Mouse (Mus musculus): Measurements from ENCODE around the gene Gm44596. TPM values are rescaled to one million over a fixed set of nuclear protein-coding genes. Genes with fewer than 3 reads are reported as not detected.

Gm44596 gene
- polyA plus RNA-seq (2014; fragmentation: Nextera tagmentation; extraction: Ambion mirVana), result not detected in 2 replicates

DNA sequence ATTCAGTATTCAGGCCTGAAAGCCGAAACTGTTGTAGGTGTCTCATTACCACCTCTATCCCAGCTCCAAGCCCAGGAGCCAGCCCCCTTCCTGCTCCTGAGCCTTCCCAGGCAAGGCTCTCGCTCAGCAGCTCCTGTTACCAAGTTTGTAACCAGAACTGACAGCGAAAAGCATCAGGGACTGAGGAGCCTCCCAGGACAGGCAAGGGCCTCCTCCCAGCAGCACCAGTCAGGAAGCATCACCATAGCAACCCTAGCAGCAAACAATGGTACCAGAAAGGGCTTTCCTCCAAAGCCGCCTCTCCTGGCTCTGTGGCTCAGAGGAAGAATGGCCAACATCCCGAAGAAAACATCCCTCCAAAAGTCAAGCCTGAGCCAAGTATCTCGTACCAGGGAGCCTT, at the start of gene Gm44596, which contains the start of gene Tex52:
TSS of gene Gm44596 (plus strand) at position 312 of the 400 bp plus-strand sequence.
TSS of gene Tex52 (plus strand) at position 265 of the 400 bp plus-strand sequence.
- H3K9me3 ChIP-seq (ENCODE audit: control insufficient read depth, low read length), result no peaks in the 10 kb centered on the region
- H3K36me3 ChIP-seq (ENCODE audit: control insufficient read depth, insufficient read depth, low read length), result peaks cover 30% of the 10 kb centered on the region
- H3K27me3 ChIP-seq (ENCODE audit: control insufficient read depth, insufficient read depth, low read length), result no peaks in the 10 kb centered on the region
- peak; percentile 88 for DNase-seq (ENCODE audit: low spot score, missing footprints)
- H3K4me3 ChIP-seq (ENCODE audit: low read depth, low read length), result no peak within 1 kb of the TSS
- 16% methylated on average over 6 of the region's 6 CpGs for WGBS
- peak; percentile 91 for ATAC-seq (ENCODE audit: low FRiP score)
- no peak within 1 kb of the TSS; the same call in 1 of the 2 replicates for H3K9ac ChIP-seq (ENCODE audit: low read length)
- H3K4me1 ChIP-seq (ENCODE audit: control insufficient read depth, insufficient read depth, low read length), result peaks cover 14% of the 10 kb centered on the region
- no peak within 1 kb of the TSS for H3K4me2 ChIP-seq
- H3K27ac ChIP-seq (ENCODE audit: low read depth, low read length), result peak within 1 kb of the TSS; percentile 16

DNA sequence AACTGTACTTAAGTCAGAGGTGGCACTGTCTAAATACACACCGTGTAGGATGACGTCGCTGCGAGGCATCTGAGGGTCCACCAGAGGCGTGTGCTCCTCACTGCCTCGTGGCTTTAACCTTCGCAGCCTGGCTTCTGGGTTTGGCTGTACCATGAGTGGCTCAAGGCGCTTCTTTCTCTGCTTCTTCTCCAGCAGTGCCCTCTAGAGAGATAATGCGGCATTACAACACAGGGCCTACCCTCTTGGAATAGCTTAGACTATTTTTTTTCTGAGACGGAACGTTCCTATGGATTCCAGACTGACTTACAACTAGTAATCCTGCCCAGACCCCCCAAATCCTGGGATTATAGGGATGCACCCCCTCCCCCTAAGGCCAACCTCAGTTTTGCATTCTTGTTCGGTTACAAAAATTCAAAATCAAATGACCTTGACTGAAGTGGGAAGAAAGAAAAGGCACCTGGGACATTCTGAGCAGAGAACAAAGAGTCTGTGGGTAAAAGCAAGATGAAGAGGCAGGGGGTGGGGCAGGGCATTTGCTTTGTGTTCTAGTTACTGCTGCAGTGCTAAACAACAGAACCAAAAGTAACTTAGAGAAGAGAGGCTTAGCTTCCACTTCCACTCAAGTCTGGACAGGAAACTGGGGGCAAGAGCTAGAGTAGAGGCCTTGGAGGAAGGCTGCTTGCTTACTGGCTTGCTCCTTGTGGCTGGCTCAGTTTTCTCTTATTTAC, 40.7 kb upstream of the Gm44596 start:
- Histone ChIP-seq H3K9me3 (ENCODE audit: control insufficient read depth, low read length) (no peaks in the 10 kb centered on the region; the same call in 1 of the 2 replicates), H3K4me2 (no peak overlapping the region)
- WGBS, result 26% methylated on average over 12 of the region's 12 CpGs

DNA sequence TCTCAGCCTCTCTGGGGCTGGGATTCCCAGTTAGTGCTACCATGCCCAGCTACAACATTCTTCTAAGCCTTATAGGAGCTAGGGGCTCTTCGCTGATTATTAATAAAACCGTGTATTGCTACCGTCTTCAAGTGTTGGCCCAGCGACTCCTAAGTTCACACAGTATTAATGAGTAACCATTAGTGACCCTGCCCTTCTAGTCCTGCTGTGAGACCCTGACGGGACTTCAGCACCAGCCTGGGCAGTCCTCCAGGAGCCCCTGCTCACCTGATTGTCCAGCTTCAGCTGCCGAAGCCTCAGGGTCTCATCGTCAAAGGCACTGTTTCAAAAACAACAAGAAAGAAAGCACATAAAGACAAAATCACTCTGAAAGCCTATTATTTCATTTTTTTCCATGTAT, 37.8 kb upstream of the Gm44596 start:
- ATAC-seq (ENCODE audit: low FRiP score), result no peak

More for the DNA sequence above, 40.7 kb upstream of the Gm44596 start:
- ATAC-seq (ENCODE audit: low FRiP score), result peak; percentile 83
- Histone ChIP-seq H3K4me1 (ENCODE audit: control insufficient read depth, insufficient read depth, low read length) (no peaks in the 10 kb centered on the region), H3K4me3 (ENCODE audit: low read depth, low read length) (no peak overlapping the region), H3K27ac (ENCODE audit: low read depth, low read length) (no peak overlapping the region), H3K27me3 (ENCODE audit: control insufficient read depth, insufficient read depth, low read length) (no peaks in the 10 kb centered on the region), H3K36me3 (ENCODE audit: control insufficient read depth, insufficient read depth, low read length) (peaks cover 11% of the 10 kb centered on the region; the same call in 1 of the 2 replicates), H3K9ac (ENCODE audit: low read length) (no peak overlapping the region)
- peak; percentile 92 for DNase-seq (ENCODE audit: low spot score, missing footprints)

GRCm38 (mm10) chr6:128338876-128339275, 36.4 kb upstream of the Gm44596 start:
- no peak overlapping the region for H3K4me3 ChIP-seq (ENCODE audit: low read depth, low read length)
- ATAC-seq (ENCODE audit: low FRiP score) (no peak), DNase-seq (ENCODE audit: low spot score, missing footprints) (no peak)
- 58% methylated on average over 5 of the region's 5 CpGs for WGBS
- H3K4me1 ChIP-seq (ENCODE audit: control insufficient read depth, insufficient read depth, low read length), result no peaks in the 10 kb centered on the region
- no peaks in the 10 kb centered on the region for H3K9me3 ChIP-seq (ENCODE audit: control insufficient read depth, low read length)
- H3K4me2 ChIP-seq, result no peak overlapping the region
- H3K27ac ChIP-seq (ENCODE audit: low read depth, low read length), result no peak overlapping the region
- no peak overlapping the region; the same call in 1 of the 2 replicates for H3K9ac ChIP-seq (ENCODE audit: low read length)
- H3K27me3 ChIP-seq (ENCODE audit: control insufficient read depth, insufficient read depth, low read length), result no peaks in the 10 kb centered on the region
- no peaks in the 10 kb centered on the region for H3K36me3 ChIP-seq (ENCODE audit: control insufficient read depth, insufficient read depth, low read length)

More for the DNA sequence above, 37.8 kb upstream of the Gm44596 start:
- Histone ChIP-seq H3K27ac (ENCODE audit: low read depth, low read length) (no peak overlapping the region), H3K36me3 (ENCODE audit: control insufficient read depth, insufficient read depth, low read length) (no peaks in the 10 kb centered on the region), H3K4me2 (no peak overlapping the region), H3K9ac (ENCODE audit: low read length) (no peak overlapping the region), H3K9me3 (ENCODE audit: control insufficient read depth, low read length) (no peaks in the 10 kb centered on the region), H3K27me3 (ENCODE audit: control insufficient read depth, insufficient read depth, low read length) (no peaks in the 10 kb centered on the region), H3K4me1 (ENCODE audit: control insufficient read depth, insufficient read depth, low read length) (no peaks in the 10 kb centered on the region), H3K4me3 (ENCODE audit: low read depth, low read length) (no peak overlapping the region)
- no peak for DNase-seq (ENCODE audit: low spot score, missing footprints)
- 85% methylated on average over 7 of the region's 7 CpGs for WGBS

DNA sequence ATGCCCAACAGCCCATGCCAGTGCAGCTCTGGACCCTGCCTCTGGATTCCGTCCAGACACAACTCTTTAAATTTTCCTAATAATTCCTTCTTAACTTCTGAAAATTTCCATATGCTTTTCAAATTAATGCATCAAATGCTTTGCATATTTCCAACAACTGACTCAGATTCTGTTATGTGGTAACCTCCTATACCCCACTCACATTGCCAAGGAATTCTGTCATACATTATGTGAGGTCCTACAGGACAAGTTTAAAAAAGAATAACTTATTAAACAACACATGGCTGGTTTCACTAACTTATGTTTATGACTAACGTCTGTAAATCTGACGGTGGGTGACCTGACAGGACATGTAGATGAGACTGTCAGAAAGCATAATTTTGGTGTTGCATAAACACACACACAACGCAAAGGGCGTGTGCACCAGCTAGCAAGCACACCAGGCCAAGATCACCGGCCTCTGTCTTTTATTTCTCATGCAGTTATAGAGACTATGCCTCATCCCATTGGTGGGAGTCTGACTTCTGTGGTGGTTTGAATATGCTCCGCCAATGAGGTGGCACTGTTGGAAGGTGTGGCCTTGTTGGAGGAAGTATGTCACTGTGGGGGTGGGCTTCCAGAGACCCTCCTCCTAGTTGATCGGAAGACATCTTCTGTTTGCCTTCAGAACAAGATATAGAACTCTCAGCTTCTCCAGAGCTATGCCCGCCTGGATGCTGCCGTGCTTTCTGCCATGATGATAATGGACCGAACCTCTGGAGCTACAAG, 33.2 kb upstream of the Gm44596 start:
- DNase-seq (ENCODE audit: low spot score, missing footprints) (no peak), ATAC-seq (ENCODE audit: low FRiP score) (no peak)
- no peak overlapping the region for H3K4me2 ChIP-seq
- H3K9ac ChIP-seq (ENCODE audit: low read length), result no peak overlapping the region
- no peaks in the 10 kb centered on the region for H3K36me3 ChIP-seq (ENCODE audit: control insufficient read depth, insufficient read depth, low read length)
- 96% methylated on average over 11 of the region's 11 CpGs for WGBS
- H3K4me1 ChIP-seq (ENCODE audit: control insufficient read depth, insufficient read depth, low read length), result no peaks in the 10 kb centered on the region
- no peaks in the 10 kb centered on the region for H3K27me3 ChIP-seq (ENCODE audit: control insufficient read depth, insufficient read depth, low read length)
- no peak overlapping the region for H3K27ac ChIP-seq (ENCODE audit: low read depth, low read length)
- H3K4me3 ChIP-seq (ENCODE audit: low read depth, low read length), result no peak overlapping the region
- no peaks in the 10 kb centered on the region for H3K9me3 ChIP-seq (ENCODE audit: control insufficient read depth, low read length)

GRCm38 (mm10) chr6:128345623-128346022, 29.7 kb upstream of the Gm44596 start:
- Histone ChIP-seq H3K4me3 (ENCODE audit: low read depth, low read length) (no peak overlapping the region), H3K4me2 (no peak overlapping the region), H3K36me3 (ENCODE audit: control insufficient read depth, insufficient read depth, low read length) (no peaks in the 10 kb centered on the region), H3K9ac (ENCODE audit: low read length) (no peak overlapping the region), H3K9me3 (ENCODE audit: control insufficient read depth, low read length) (no peaks in the 10 kb centered on the region), H3K4me1 (ENCODE audit: control insufficient read depth, insufficient read depth, low read length) (no peaks in the 10 kb centered on the region), H3K27ac (ENCODE audit: low read depth, low read length) (no peak overlapping the region), H3K27me3 (ENCODE audit: control insufficient read depth, insufficient read depth, low read length) (no peaks in the 10 kb centered on the region)
- DNase-seq (ENCODE audit: low spot score, missing footprints), result no peak
- no peak for ATAC-seq (ENCODE audit: low FRiP score)
- WGBS, result 93% methylated on average over 10 of the region's 10 CpGs

DNA sequence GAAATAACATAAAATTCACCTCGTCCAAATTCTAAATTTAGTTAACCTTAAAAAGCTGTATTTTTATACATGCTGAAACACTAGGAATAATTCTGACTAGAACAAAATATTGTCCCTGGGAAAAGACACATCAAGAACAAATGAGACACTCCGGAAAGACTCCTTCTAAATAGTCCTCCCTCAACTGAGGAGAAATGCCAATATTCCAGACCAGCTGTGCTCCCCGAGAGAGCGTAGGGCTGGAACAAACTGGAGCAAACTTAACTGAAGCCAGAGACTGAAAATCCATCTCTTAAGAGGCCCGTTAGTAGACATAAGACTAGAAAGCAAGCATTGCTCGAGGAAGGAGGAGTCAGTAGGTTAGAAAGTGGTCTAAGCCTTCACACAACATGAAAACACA, 28.5 kb upstream of the Gm44596 start:
- no peak for DNase-seq (ENCODE audit: low spot score, missing footprints)
- H3K4me3 ChIP-seq (ENCODE audit: low read depth, low read length), result no peak overlapping the region
- 89% methylated on average over 6 of the region's 6 CpGs for WGBS
- H3K27ac ChIP-seq (ENCODE audit: low read depth, low read length), result no peak overlapping the region
- H3K4me2 ChIP-seq, result no peak overlapping the region
- no peaks in the 10 kb centered on the region for H3K36me3 ChIP-seq (ENCODE audit: control insufficient read depth, insufficient read depth, low read length)
- no peak for ATAC-seq (ENCODE audit: low FRiP score)
- no peaks in the 10 kb centered on the region for H3K9me3 ChIP-seq (ENCODE audit: control insufficient read depth, low read length)
- no peak overlapping the region for H3K9ac ChIP-seq (ENCODE audit: low read length)
- H3K27me3 ChIP-seq (ENCODE audit: control insufficient read depth, insufficient read depth, low read length), result no peaks in the 10 kb centered on the region
- H3K4me1 ChIP-seq (ENCODE audit: control insufficient read depth, insufficient read depth, low read length), result no peaks in the 10 kb centered on the region

GRCm38 (mm10) chr6:128349711-128350110, 25.6 kb upstream of the Gm44596 start:
- WGBS, result 50% methylated on average over 7 of the region's 7 CpGs
- Histone ChIP-seq H3K27ac (ENCODE audit: low read depth, low read length) (no peak overlapping the region), H3K9me3 (ENCODE audit: control insufficient read depth, low read length) (no peaks in the 10 kb centered on the region), H3K4me2 (no peak overlapping the region), H3K4me1 (ENCODE audit: control insufficient read depth, insufficient read depth, low read length) (peaks cover 2% of the 10 kb centered on the region; the same call in 1 of the 2 replicates), H3K36me3 (ENCODE audit: control insufficient read depth, insufficient read depth, low read length) (no peaks in the 10 kb centered on the region), H3K27me3 (ENCODE audit: control insufficient read depth, insufficient read depth, low read length) (no peaks in the 10 kb centered on the region), H3K4me3 (ENCODE audit: low read depth, low read length) (no peak overlapping the region), H3K9ac (ENCODE audit: low read length) (no peak overlapping the region)
- DNase-seq (ENCODE audit: low spot score, missing footprints) (no peak), ATAC-seq (ENCODE audit: low FRiP score) (peak; percentile 31; the same call in 1 of the 2 replicates)

DNA sequence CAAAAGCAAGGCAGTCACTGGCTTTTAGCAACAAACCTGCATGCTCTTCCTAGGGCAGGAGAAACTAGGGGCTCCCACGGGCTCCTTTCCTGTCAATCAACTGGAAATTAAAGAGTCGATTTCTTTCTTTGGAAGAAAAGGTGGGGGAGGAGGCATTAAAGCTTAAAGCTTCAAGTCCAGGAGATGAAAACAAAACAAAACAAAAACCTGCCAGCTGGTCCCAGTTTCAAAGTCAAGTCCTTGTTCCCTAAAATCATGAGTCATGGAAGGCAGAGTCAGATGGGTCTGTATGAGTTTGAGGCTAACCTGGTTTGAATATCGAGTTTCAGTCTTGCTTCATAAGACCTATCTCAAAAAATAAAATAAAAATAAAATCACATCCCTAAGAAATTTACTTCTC, 21.2 kb upstream of the Gm44596 start:
- Histone ChIP-seq H3K9me3 (ENCODE audit: control insufficient read depth, low read length) (no peaks in the 10 kb centered on the region), H3K36me3 (ENCODE audit: control insufficient read depth, insufficient read depth, low read length) (peaks cover 13% of the 10 kb centered on the region; the same call in 1 of the 2 replicates), H3K27me3 (ENCODE audit: control insufficient read depth, insufficient read depth, low read length) (no peaks in the 10 kb centered on the region), H3K4me1 (ENCODE audit: control insufficient read depth, insufficient read depth, low read length) (peaks cover 7% of the 10 kb centered on the region; the same call in 1 of the 2 replicates), H3K4me2 (no peak overlapping the region), H3K4me3 (ENCODE audit: low read depth, low read length) (no peak overlapping the region), H3K27ac (ENCODE audit: low read depth, low read length) (no peak overlapping the region), H3K9ac (ENCODE audit: low read length) (no peak overlapping the region)
- ATAC-seq (ENCODE audit: low FRiP score), result no peak
- peak; percentile 6 for DNase-seq (ENCODE audit: low spot score, missing footprints)
- 37% methylated on average over 3 of the region's 3 CpGs for WGBS
